Comparison of ENCODE assay signal across 22 mouse cellular contexts in the genomic region with DNA sequence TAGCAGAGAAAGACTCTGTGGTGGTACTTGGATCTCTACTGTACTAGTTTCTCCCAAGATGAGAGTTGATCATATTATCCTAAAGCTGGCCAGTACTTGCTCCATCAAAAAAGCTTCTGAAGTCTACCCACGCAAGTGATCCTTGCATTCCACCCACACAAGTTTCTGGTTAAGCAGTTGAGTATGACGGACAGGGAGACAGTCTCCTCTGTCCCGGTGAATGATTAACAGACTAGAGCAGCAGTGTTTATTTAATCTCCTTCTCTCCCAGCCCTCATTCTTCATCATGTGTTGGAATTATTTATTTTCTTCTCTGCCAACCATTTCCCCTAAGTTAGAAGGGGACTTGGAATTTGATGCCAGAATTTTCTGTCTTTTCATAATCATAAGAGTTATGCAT. TPM values are rescaled to one million over a fixed set of nuclear protein-coding genes. Genes with fewer than 3 reads are reported as not detected.
DNase-seq lines count a peak whose midpoint lies in the region; ATAC-seq lines count a peak whose summit lies in the region.
"Had no signal": no experiment of that assay in that cellular context is flagged by ENCODE, and none has a peak within 500 bp of the region (broad histone marks: within the 10 kb centered on the region; RNA-seq: fewer than 3 reads in every experiment).

C4bp (minus strand) TSS at position 179 of the 400 bp plus-strand sequence.

- H3K9ac ChIP-seq in heart, embryonic 12.5 days: no peak within 1 kb of the TSS
- H3K9ac ChIP-seq in kidney, embryonic 14.5 days (ENCODE audit: low read depth, low read length): no peak within 1 kb of the TSS
- H3K9ac ChIP-seq in liver, embryonic 16.5 days (ENCODE audit: low read depth, low read length): no peak within 1 kb of the TSS
- H3K9ac ChIP-seq: embryonic facial prominence, embryonic 12.5 days; limb, embryonic 12.5 days; lung, embryonic 15.5 days; midbrain, embryonic 15.5 days had no signal

- H3K4me3 ChIP-seq in heart, embryonic 12.5 days: no peak within 1 kb of the TSS
- no peak within 1 kb of the TSS for H3K4me3 ChIP-seq in kidney, embryonic 14.5 days (ENCODE audit: low read length)
- no peak within 1 kb of the TSS for H3K4me3 ChIP-seq in liver, embryonic 16.5 days (ENCODE audit: low read depth, low read length)
- H3K4me3 ChIP-seq: embryonic facial prominence, embryonic 12.5 days; limb, embryonic 12.5 days; lung, embryonic 15.5 days; midbrain, embryonic 15.5 days had no signal

- no peaks in the 10 kb centered on the region for H3K9me3 ChIP-seq in heart, embryonic 12.5 days (replicated peaks)
- 0 out of 2 replicates have a peak, but pooled peaks cover 3% of the 10 kb centered on the region for H3K9me3 ChIP-seq in kidney, embryonic 14.5 days (ENCODE audit: control insufficient read depth, low read length)
- H3K9me3 ChIP-seq in liver, embryonic 16.5 days (replicated peaks; ENCODE audit: control insufficient read depth, low read length): no peaks in the 10 kb centered on the region
- H3K9me3 ChIP-seq: embryonic facial prominence, embryonic 12.5 days; lung, embryonic 15.5 days; midbrain, embryonic 15.5 days had no signal

- no peaks in the 10 kb centered on the region for H3K27me3 ChIP-seq in heart, embryonic 12.5 days (replicated peaks)
- no peaks in the 10 kb centered on the region for H3K27me3 ChIP-seq in kidney, embryonic 14.5 days (ENCODE audit: control insufficient read depth, insufficient read depth, low read length)
- H3K27me3 ChIP-seq in liver, embryonic 16.5 days (ENCODE audit: control insufficient read depth, insufficient read depth, low read depth, low read length): no peaks in the 10 kb centered on the region
- H3K27me3 ChIP-seq: embryonic facial prominence, embryonic 12.5 days; limb, embryonic 12.5 days; lung, embryonic 15.5 days; midbrain, embryonic 15.5 days had no signal

- no peaks in the 10 kb centered on the region for H3K36me3 ChIP-seq in heart, embryonic 12.5 days
- H3K36me3 ChIP-seq in kidney, embryonic 14.5 days (ENCODE audit: control insufficient read depth, insufficient read depth, low read length): no peaks in the 10 kb centered on the region
- no peaks in the 10 kb centered on the region for H3K36me3 ChIP-seq in liver, embryonic 16.5 days (ENCODE audit: control insufficient read depth, insufficient read depth)
- H3K36me3 ChIP-seq: embryonic facial prominence, embryonic 12.5 days; limb, embryonic 12.5 days; lung, embryonic 15.5 days; midbrain, embryonic 15.5 days had no signal

- no peak for ATAC-seq in heart, embryonic 12.5 days (ENCODE audit: insufficient number of reproducible peaks, low FRiP score)
- ATAC-seq in kidney, embryonic 14.5 days (ENCODE audit: low FRiP score, low TSS enrichment): 0 out of 2 replicates have a peak, but pooled peaks have one; percentile 46
- peak; percentile 67 for ATAC-seq in liver, embryonic 16.5 days (ENCODE audit: low read depth)
- no peak for ATAC-seq in CD4-positive, CD25-positive, alpha-beta regulatory T cell, adult 4 months
- ATAC-seq: forebrain, embryonic 16.5 days; midbrain, embryonic 15.5 days had no signal

- H3K4me1 ChIP-seq in heart, embryonic 12.5 days (replicated peaks): no peaks in the 10 kb centered on the region
- no peaks in the 10 kb centered on the region for H3K4me1 ChIP-seq in kidney, embryonic 14.5 days (ENCODE audit: control insufficient read depth, insufficient read depth, low read length)
- peaks cover 2% of the 10 kb centered on the region for H3K4me1 ChIP-seq in liver, embryonic 16.5 days (ENCODE audit: control insufficient read depth, low read depth, low read length)
- H3K4me1 ChIP-seq: embryonic facial prominence, embryonic 12.5 days; limb, embryonic 12.5 days; midbrain, embryonic 15.5 days had no signal

- H3K27ac ChIP-seq in heart, embryonic 12.5 days (ENCODE audit: poor library complexity, severe bottlenecking): no peak within 1 kb of the TSS
- H3K27ac ChIP-seq in kidney, embryonic 14.5 days (ENCODE audit: low read depth, low read length): no peak within 1 kb of the TSS
- H3K27ac ChIP-seq in liver, embryonic 16.5 days (ENCODE audit: low read length): no peak within 1 kb of the TSS
- H3K27ac ChIP-seq: embryonic facial prominence, embryonic 12.5 days; limb, embryonic 12.5 days; lung, embryonic 15.5 days; midbrain, embryonic 15.5 days had no signal

- whole genome bisulfite sequencing in heart, embryonic 12.5 days: 70% methylated on average over 3 of the region's 3 CpGs
- 60% methylated on average over 3 of the region's 3 CpGs for WGBS in kidney, embryonic 14.5 days
- 60% methylated on average over 3 of the region's 3 CpGs for WGBS in liver, embryonic 16.5 days (ENCODE audit: insufficient replicate concordance)

- peak; percentile 13 for DNase-seq in heart, adult 11 months
- peak; percentile 11 for DNase-seq in NIH3T3 (ENCODE audit: low read depth)
- DNase-seq in gastrocnemius, postnatal 4 days (ENCODE audit: low spot score in 2 of 2): no peak
- DNase-seq: cerebellum, adult 9-10 months; right cerebral cortex, adult 18-20 months; thymus, postnatal 14 days had no signal

- no peak within 1 kb of the TSS for H3K4me2 ChIP-seq in heart, embryonic 12.5 days
- H3K4me2 ChIP-seq in kidney, embryonic 14.5 days (replicated peaks; ENCODE audit: low read depth, low read length): no peak within 1 kb of the TSS
- H3K4me2 ChIP-seq in liver, embryonic 16.5 days (ENCODE audit: low read depth, low read length): no peak within 1 kb of the TSS
- H3K4me2 ChIP-seq: embryonic facial prominence, embryonic 12.5 days; limb, embryonic 12.5 days; lung, embryonic 15.5 days; midbrain, embryonic 15.5 days had no signal

RNA-seq across cellular contexts. Expression of gene C4bp, which starts in this region (rescaled TPM):
- not detected in 2 replicates for polyA plus RNA-seq in heart, embryonic 12.5 days (2016; fragmentation: Nextera tagmentation; extraction: Ambion mirVana)
- polyA plus RNA-seq in kidney, embryonic 14.5 days (2014; fragmentation: Nextera tagmentation; extraction: Ambion mirVana): 0.53 and 1.0 TPM in 2 replicates
- polyA plus RNA-seq in liver, embryonic 16.5 days (2015; fragmentation: Nextera tagmentation; extraction: Ambion mirVana): 5.2 and 5.3 TPM in 2 replicates
- total RNA-seq in gastrocnemius, postnatal 4 days (2021): under 1 TPM in 1 of 2 experiments, not detected in 1; 0.41 TPM
- polyA plus RNA-seq in CD4-positive, CD25-positive, alpha-beta regulatory T cell, adult 4 months (2017; shearing (Covaris generic)): not detected
- total RNA-seq: heart, adult 8-10 months; left cerebral cortex, adult 8-10 months; megakaryocyte, adult 5-6 weeks; neutrophil, adult 5-6 weeks had no signal
- polyA plus RNA-seq: cortical plate, adult 2 months; embryonic facial prominence, embryonic 12.5 days; forebrain, embryonic 16.5 days; heart, postnatal 0 days; hindbrain, embryonic 11.5 days; limb, embryonic 12.5 days; lung, embryonic 15.5 days; midbrain, embryonic 15.5 days had no signal

Comparison
In these comparisons a context has a peak if more than half of its experiments do, and no peak if none do; other contexts are left out.
1. DNase-seq: peak in heart, adult 11 months (single experiment) and NIH3T3 (single experiment); none in gastrocnemius, postnatal 4 days (0 of 2).
2. ATAC-seq: peak in kidney, embryonic 14.5 days (single experiment) and liver, embryonic 16.5 days (single experiment); none in heart, embryonic 12.5 days (single experiment) and CD4-positive, CD25-positive, alpha-beta regulatory T cell, adult 4 months (single experiment).